Mouse (Mus musculus) lung, postnatal 36 days (tissue): Measurements from ENCODE around the gene Ebna1bp2.
A peak's percentile ranks its signal among the peaks of the same experiment; 100 is the strongest.

Source experiments
- DNase-seq: peaks from one replicate; pipeline ENCODE4 v3.0.0; 2022; ENCODE audit warnings: mixed read lengths

Gene Ebna1bp2

DNA sequence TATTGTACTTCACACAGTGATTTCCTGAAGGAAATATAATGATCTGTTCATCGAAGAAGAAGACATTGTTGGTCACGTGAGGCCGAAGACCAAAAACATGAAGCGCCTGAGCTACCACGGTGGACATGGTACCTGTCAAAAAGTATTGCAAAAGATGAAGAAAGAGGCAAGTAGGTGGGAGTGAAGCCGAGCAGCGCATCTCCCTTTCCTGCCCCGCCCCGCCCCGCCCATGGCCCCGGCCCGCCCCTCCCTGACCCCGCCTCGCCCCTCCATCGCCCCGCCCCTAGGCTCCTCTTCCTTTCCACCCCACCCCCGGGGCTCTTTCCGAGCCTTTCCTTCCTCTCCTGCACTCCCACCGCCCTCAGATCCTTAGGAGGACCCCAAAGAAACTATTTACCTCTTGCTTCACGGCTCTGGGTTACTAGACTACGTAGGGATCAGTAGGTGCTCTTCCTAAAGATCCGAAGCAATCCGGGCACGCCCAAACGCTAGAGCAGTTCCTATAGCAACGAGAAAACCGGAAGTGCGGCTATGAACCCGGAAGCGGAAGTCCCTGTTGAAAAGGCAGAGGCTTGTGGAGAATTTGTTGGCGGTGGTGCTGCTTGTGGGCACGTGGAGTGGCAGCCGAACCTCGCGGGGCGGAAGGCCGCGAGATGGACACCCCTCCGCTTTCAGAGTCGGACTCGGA lies at the start of gene Ebna1bp2, which contains the start of gene Cfap57:
Ebna1bp2 (plus strand) TSS at position 521 of the 688 bp plus-strand sequence.
Cfap57 (minus strand) TSS at position 499 of the 688 bp plus-strand sequence.
- peak; percentile 96 for DNase-seq

DNA sequence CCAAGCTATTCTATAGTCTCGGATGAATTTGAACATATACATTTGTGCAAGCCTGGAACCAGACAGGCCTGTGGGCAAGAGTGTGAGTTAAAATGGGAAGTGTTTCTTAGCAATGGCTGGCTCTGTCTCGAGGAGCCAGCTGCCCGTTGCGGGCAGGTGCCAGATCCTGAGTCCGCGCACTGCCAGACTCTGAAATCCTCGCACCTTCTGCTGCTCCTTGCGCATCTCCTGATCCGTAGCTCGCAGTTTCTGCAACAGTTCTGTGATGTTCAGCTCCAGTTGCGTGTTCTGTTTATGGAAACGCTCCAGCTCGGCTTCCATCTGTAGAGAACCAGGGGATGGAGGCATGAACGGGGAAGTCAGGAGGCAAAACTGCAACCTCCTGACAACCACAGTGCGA lies 49.2 kb upstream of the Ebna1bp2 start:
- DNase-seq: no peak

GRCm38 (mm10) chr4:118576097-118576496 lies 44.5 kb upstream of the Ebna1bp2 start:
- DNase-seq: peak; percentile 87

GRCm38 (mm10) chr4:118579313-118579712 lies 41.3 kb upstream of the Ebna1bp2 start:
- peak; percentile 37 for DNase-seq

DNA sequence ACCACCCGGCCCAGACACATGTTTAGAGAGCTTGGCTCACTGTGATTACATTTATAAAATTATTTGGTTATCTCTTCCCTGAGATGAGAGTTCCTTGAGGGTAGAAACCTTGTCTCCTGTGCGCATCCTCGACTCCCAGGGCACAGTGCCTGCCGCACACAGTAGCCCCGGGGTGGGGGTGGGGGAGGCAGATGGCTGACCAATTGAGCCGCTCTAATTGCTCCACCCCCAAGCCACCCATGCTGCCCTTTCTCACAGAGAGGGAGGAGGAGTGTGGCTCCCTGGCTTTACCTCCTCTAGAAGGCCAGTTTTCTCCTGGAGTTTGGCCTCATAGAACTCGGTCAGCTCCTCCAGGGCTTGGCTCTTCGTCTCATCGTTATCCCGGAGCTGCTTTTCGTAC lies 39.1 kb upstream of the Ebna1bp2 start:
- no peak for DNase-seq

DNA sequence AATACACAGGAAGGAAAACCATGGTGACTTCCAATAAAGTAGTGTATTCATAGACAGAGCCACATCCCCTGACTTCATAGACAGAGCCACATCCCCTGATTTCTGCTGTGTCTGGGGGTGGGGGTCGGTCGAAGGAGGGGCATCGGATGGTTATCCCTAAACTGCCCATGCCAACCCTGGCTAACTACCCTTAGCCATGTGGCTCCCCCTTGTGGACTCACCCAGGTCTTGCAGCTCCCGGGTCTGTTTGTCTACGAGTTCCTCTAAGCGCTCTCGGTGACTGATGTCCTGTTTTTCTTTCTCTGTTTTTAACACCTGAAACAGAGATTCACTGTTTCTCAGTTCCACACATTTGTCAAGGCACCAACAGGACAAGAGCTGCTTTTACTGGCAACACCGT lies 38.0 kb upstream of the Ebna1bp2 start:
- DNase-seq: no peak

DNA sequence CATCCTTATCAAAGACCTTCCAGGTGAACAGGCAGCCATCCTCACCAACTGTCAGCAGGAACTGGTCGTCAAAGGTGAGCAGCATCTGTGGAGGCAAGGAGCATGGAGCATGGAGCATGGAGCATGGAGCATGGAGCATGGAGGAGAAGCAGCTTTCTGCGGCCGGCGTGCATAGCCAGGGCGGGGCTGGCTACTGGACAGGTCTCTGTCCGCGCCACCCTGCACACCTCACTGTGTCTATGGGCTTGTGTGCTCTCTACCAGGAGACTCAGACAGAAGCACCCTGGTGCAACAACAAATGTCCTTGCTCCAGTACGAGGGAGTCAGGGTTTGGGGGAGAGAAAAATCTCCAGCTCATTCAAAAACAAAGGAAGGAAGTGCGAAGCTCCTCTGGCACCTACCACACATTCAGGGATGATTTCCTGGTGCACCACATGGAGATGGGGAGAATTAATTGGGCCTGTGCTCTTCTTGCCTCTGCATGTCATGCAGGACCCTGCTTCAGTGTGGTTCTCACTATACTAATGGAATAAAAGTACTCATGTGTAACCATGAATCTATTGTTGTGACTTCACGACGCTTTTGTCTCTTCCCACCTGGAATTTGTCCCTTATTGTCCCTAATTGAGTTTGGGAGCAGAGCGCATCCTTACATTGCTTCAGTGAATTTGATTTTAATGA lies 31.4 kb upstream of the Ebna1bp2 start:
- no peak for DNase-seq

GRCm38 (mm10) chr4:118589733-118590130 lies 30.9 kb upstream of the Ebna1bp2 start:
- no peak for DNase-seq

DNA sequence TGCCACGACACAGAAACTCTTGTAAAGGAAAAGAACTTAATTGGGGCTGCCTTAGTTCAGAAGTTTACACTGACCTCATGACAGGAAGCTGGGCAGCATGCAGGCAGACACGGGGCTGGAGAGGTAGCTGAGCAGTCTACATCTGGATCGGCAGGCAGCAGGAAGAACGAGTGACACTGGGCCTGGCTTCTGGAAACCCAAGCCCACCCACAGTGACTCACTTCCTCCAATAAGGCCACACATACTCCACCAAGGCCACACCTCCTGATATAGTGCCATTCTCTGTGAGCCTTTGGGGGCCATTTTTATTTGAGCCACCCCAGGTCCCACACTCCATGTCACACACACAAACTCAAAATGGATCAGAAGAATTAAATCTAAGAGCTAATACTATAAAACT lies 16.5 kb upstream of the Ebna1bp2 start:
- no peak for DNase-seq

- DNase-seq: no peak
Observed at GRCm38 (mm10) chr4:118609836-118610235, 10.8 kb upstream of the Ebna1bp2 start.

DNA sequence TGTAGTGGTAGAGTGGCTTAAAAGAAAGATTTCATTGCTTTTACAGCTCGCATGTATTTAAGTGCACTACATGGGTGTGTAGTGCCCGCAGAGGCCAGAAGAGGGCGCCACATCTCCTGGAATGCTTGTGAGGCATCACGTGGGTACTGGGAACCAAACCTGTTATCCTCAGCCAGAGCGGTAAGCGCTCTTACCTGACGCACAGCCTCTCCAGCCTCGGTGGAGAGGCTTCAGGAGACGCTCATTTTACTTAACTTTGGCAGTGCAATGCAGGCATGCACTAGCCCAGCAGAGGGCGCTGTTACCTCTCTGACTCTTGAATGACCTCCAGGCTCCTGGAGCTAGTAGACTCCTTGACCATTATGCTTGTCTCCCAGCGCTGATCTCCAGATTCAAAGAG lies 8.0 kb upstream of the Ebna1bp2 start:
- peak; percentile 68 for DNase-seq

- DNase-seq: no peak
Observed at GRCm38 (mm10) chr4:118615412-118615811, 5.2 kb upstream of the Ebna1bp2 start.

DNA sequence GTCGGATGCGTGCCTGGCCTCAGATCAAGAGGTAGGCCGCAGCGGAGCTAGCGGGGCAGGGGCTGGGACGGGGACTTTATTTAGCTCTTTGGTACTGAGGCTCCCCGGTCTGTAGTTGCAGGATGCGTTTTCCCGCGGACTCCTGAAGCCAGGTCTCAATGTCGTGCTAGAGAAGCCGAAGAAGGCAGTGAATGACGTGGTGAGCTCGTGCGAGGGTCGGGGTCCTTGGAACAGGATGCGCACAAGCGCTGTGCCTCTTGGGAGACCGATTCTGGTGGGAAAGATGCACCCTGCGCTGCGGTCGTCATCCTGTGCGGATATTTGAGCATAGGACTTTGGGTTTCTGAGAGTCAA lies 345 bp downstream of the Ebna1bp2 start:
- no peak for DNase-seq

GRCm38 (mm10) chr4:118621781-118622180 lies 1.2 kb downstream of the Ebna1bp2 start:
- no peak for DNase-seq

DNA sequence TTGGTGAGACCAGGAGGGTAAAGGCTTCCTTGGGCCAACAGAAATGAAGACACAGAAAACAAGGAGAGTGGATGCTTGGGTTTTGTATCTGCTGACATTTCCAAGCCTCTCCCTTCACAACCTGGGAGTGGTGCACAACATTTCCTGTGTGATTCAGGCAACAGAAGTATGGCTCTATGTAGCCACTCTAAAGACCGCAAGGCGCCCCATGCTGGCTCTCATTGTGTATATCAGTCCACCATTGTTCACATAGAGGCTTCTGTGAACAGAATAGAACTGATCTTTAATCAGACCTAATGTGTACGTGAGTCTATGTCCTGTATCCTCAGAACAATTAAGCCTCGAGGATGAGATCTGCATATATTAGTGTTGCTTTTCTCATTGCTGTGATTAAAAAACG lies 9.7 kb downstream of the Ebna1bp2 start:
- no peak for DNase-seq

GRCm38 (mm10) chr4:118642346-118643190 lies 22.0 kb downstream of the Ebna1bp2 start:
- DNase-seq: no peak

DNA sequence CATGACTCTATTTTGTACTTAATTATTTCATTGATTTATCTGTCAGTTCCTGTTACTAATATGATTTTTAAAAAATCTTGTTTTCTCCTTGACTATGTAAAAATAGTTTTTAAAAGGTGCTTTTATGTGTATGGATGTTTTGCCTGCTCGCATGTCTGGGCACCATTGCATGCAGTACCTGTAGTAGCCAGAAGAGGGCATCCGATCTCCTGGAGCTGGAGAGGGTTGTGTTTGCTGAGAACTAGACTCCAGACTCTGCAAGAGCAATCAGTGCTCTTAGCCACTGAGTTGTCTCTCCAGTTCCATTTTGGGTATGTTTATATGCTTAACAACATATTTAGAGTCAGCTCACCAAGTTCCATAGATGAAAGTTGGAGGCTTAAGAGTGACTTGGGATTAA lies 24.6 kb downstream of the Ebna1bp2 start:
- DNase-seq: peak; percentile 53

DNA sequence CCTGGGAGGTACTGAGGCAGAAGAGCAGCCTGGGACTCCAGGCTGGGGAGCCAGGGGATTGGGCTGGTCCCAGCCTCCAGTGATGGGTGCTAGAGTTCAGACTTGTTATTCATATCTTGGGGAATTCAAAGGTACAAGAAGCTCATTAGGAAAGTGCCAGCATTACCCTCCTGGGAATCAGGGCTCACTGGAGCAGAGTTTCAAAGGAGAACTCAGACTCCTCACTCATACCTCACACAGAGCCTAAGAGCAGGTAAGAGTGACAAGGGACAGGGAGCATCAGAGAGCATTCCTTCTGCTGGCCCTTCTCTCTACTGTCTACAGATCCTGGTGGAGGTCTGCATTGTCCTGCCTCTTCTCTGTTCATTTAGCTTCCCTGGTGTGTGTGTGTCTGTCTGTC lies 38.1 kb downstream of the Ebna1bp2 start, which contains the start of gene Olfr62:
Olfr62 (plus strand) TSS at position 301 of the 400 bp plus-strand sequence.
- DNase-seq: no peak
